Mouse (Mus musculus): ENCODE measurements around the gene Olfr1328.
"Not testable (repeated sequence)": the region's sequence is repeated elsewhere in the genome, so short reads cannot be mapped to it uniquely, and the experiment has no call there.

Gene Olfr1328

DNA sequence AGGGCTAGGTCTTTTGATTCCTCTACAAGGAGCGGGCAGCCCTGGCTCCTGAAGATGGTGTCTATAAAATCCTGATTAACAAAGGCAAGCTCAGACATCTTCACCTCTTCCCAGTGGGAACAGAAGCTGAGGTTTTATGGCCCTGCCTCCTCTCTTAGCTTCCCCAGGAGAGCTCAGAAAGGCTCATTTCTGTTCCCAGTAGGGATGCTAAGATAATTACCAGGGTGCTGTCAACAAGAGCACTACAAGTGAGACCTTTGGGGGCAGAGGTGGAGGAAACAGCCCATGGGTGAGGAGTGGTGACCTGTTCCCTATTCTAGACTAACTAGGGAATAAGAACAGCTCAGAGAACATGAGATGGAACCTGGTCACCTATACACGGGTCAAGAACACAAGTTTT lies at the start of gene Olfr1328:
TSS of gene Olfr1328 (minus strand) at position 101 of the 400 bp plus-strand sequence.
- DNase-seq (ENCODE audit: low spot score), result no peak

DNA sequence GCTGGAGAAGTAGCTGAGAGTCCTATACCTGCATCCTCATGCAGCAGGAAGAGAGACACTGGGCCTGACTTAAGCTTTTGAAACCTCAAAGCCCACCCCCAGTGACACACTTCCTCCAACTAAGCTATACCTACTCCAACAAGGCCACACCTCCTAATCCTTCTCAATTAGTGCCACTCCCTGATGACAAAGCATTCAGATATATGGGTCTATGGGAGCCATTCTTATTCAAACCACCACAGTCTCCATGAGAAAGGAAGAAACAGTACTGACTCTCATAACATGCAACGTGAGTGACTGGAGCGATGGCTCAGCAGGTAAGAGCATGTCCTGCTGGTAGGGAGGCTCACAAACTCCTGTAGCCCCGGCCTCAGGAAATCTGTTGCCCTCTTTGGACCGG lies 46.9 kb upstream of the Olfr1328 start:
- DNase-seq (ENCODE audit: low spot score), result no peak

DNA sequence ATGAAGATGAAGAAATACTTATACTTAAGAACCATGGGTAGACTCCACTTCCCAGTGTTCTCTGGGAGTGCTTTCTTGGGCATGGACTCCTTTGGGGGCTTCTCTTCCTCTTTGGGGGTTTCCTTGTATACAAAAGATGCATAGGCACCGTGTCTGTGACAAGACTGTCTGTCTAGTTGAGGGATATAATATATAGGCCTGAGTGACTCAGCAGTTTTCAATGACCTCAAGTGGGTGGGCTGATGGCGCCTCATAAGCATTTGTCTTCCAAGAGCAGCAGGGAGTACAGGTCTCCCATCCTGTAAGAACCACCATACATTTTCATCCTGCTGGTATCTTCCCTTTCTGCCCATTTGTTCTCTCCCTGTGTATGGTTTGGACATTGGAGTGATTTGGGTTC lies 34.9 kb upstream of the Olfr1328 start:
- no peak for DNase-seq (ENCODE audit: low spot score)

DNA sequence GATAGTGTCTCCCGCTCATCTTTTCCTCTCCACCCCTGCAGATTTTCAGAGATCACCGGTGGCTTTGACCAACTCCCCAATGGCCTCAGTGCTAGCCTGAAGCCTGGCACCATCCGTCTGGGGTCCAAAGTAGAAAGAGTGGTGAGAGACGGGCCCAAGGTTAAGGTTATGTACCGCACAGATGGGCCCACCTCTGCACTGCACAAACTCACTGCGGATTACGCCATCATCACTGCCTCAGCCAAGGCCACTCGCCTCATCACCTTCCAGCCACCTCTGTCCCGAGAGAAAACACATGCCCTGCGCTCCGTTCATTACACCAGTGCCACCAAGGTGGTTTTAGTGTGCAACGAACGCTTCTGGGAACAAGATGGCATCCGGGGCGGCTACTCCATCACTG lies 29.3 kb upstream of the Olfr1328 start:
- no peak for DNase-seq (ENCODE audit: low spot score)

DNA sequence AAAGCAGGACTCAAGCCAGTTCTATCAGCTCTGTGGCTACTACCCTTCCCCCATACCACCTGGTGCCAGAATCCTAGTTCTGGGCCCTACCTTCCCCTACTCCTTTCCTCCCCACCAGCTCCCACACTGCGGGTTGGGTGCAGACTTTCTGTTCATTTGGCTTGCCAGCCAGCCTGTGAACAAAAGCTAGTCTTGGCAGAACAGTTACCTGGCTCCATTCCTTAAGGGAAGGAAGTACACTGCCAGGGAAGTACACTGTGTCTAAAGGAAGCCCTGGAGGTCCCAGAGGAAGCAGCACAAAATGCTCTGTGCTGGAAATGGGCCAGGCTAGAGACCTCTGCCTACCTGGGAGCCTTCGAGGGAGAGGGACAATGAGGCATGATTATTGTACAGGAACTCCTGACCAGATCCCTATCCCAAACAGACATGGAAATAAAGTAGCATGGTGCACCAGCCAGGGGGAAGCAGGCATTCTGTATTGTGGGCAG lies 22.8 kb upstream of the Olfr1328 start, which contains the start of gene Lao1:
TSS of gene Lao1 (plus strand) at position 438 of the 488 bp plus-strand sequence.
- no peak for DNase-seq (ENCODE audit: low spot score)

DNA sequence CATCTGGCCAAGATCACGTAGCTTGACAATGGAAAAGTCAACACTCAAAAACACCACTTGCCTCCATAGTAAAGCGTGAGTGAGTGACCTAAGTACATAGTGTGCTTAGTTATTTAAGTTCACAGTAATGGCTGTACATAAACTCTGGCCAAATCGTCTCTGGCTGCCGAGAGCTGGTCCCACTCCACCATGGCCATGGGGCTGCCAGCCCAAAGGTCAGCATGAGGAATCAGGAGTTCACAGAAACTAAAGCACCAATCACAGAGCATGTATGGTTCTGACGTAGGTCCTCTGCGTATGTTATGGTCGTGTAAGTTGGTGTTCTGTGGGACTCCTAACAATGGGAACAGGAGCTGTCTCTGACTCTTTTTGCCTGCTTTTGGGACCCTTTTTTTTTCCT lies 20.4 kb upstream of the Olfr1328 start:
- no peak for DNase-seq (ENCODE audit: low spot score)

DNA sequence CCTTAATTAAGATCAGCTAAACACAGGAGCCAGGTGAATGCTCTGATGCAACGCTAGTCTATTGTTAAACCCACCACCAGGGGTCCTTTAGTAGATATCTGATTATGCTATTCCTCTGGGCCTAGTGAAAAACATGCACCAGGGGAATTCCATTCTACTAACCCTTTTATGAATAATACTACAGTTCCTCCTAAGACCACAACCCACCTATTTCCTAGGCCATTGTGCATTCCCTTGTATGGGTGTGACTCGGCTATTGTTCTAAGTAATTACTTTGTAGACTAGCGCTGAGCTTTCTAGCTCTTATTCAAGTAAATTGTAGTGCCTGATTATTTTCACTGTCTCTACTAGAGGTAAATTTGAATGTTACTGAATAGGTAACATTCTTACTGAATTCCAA lies 7.1 kb downstream of the Olfr1328 start:
- not testable (repeated sequence) for DNase-seq (ENCODE audit: low spot score)

DNA sequence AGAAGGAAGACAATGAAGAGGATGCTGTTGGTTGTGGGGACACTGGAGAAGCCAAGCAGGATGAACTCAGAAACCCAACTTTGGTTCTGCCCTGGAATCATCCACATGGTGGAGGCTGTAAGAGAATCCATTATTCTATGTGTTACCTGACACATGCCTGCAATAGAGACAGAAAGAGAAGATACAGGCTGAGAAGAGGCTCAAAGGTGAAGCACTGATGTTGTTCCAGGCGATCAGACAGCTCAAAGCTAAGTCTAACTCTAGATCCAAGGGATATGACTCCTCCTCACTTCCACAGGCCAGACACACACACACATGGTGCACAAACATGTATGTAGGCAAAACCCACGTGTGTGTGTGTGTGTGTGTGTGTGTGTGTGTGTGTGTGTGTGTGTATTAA lies 21.0 kb downstream of the Olfr1328 start, which contains the start of gene Olfr1329:
TSS of gene Olfr1329 (minus strand) at position 101 of the 400 bp plus-strand sequence.
- not testable (repeated sequence) for DNase-seq (ENCODE audit: low spot score)

DNA sequence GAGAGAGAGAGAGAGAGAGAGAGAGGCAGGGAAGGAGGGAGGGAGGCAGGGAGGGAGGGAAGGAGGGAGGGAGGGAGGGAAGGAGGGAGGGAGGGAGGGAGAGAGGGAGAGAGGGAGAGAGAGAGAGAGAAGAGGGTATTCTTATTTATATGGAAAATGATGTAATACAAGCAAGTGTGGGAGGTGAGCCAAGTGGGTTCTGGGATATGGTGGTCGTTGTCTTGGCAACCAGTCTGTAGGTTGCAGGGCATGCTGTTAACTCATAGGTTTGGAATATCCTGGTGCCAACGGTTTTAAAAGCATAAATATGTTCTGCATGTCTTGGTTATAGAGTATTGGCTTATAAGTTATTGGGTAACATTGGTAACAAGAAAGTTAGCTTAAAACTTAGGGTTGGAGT lies 36.4 kb downstream of the Olfr1328 start:
- DNase-seq (ENCODE audit: low spot score), result no peak

DNA sequence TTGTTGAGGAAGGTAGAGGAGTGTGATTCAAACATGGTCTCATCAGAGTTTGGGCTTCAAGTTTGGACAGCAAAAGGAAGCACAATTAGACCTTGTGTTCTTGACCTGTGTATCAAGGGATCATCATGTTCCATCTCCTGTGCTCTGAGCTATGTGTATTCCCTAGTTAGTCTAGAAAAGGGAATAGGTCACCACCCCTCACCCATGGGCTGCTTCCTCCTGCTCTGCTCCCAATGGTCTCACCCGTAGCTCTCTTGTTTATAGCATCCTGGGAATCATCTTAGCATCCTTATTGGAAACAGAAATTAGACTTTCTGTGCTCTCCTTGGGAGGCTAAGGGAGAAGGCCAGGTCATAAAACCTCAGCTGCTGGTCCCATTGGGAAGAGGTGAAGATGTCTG lies 50.1 kb downstream of the Olfr1328 start, which contains the start of gene Olfr1330:
TSS of gene Olfr1330 (plus strand) at position 301 of the 400 bp plus-strand sequence.
- DNase-seq (ENCODE audit: low spot score), result no peak
